Mouse (Mus musculus): Measurements from ENCODE around the gene Dus2.
A peak's percentile ranks its signal among the peaks of the same experiment; 100 is the strongest.
"Not testable (repeated sequence)": the region's sequence is repeated elsewhere in the genome, so short reads cannot be mapped to it uniquely, and the experiment has no call there.

The Dus2 gene

DNA sequence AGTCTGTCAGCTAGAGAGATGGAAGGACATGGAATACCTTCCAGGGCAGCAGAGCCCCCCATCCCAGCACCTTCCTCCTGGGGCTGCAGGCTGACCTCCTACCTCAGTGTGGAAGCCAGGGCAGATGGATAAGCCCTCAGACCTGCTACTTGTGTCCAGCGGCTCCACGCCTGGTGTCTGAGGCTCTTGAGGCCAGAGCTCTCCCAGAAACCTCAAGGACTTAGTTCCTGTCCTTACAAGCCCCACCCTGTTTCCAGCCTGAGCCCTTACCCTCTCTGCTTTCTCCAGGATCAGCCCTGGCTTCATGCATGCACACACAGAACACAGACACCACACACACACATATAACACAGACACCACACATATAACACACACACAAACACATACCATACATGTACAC is 409 bp downstream of the Dus2 start:
- no peak for DNase-seq (ENCODE audit: low spot score)

DNA sequence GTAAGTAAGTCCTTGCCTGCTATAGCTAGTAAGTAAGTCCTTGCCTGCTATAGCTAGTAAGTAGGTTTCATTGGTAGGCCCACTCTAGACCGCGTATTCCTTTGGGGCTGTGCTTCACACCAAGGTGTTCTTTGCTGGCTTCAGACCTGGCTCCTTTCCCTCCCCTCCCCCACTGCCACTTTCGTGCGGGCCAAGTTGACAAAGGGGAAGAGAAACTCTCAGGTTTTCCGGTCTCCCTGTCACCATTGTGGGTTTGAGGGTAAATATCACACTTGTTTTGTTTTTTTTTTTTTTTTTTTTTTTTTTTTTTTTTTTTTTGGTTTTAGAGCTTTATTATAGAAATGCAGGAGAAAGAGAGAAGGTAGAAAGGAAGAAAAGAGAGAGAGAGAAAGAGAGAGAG is 1.4 kb downstream of the Dus2 start:
- DNase-seq (ENCODE audit: low spot score): no peak

DNA sequence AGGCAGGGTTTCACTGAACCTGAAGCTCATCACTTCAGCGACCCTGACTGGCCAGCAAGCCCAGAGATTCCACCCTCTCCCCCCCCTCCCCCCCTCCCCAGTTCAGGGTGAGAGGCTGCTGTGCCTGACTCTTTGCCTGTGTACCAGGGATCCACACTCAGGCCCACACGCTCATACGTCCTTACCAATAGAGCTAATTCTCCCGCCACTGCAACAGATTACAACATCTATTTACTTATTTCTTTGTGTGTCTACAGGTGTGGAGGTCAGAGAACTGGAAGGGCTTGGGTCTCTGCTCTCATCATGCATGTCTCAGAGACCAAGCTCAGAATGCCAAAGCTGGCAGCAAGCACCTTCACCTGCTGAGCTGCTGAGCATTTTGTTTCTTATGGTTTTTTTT is 2.1 kb downstream of the Dus2 start:
- DNase-seq (ENCODE audit: low spot score): no peak

DNA sequence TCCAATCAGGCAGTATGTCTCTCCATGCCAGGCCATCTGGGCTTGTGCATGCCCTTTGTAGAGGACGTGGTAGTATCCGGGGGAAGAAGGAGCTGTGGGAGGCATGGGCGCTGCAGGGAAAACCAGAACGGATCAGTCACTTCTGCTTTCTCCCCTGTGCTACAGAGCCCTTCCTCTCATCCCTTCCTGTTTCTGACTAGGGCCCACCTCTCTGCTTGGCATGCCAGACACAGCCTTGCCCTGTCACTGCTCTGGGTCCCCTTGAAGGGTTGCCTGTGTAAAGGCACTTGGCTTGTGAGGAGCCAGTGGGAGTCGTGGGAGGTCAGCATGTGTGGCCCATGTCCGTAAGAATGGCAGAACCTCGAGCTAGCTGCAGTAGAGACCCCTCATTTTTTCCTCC is 5.2 kb downstream of the Dus2 start:
- DNase-seq (ENCODE audit: low spot score): no peak

DNA sequence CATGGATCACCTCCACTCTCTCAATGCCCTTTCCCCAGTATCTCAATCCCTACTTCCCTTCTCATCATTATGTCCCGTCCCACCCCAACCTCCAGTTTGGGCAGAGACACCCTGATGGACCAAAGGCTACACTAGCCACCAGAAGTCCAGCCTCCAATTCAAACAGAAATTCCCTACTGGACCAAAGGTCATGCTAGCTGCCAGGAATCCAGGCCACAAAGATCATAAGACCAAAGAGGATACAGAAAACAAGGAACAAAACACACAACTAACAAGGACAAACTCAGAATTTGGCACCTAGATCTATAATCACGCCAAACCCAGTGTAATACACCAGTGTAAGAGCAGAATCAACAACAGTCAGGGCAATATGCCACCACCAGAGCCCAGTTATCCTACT is 7.8 kb downstream of the Dus2 start:
- DNase-seq (ENCODE audit: low spot score): no peak

DNA sequence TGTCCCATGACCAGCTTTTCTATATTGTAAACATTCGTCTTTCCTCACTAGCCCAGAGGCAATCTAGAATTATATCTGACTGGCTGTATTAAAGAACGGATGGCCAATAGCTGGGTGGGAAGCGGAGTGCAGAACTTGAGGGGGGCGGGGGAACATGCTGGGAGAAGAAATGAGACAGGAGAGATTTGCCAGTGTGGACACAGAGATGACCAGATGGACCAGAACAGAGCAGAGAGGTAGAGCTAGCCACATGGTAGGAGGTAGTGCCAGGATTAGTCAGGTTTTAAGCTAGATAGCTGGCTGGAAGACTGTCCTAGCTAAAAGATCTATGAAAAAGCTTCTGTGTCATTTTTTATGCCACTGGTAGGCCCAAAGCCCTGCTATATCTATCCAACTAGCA is 10.8 kb downstream of the Dus2 start:
- no peak for DNase-seq (ENCODE audit: low spot score)

DNA sequence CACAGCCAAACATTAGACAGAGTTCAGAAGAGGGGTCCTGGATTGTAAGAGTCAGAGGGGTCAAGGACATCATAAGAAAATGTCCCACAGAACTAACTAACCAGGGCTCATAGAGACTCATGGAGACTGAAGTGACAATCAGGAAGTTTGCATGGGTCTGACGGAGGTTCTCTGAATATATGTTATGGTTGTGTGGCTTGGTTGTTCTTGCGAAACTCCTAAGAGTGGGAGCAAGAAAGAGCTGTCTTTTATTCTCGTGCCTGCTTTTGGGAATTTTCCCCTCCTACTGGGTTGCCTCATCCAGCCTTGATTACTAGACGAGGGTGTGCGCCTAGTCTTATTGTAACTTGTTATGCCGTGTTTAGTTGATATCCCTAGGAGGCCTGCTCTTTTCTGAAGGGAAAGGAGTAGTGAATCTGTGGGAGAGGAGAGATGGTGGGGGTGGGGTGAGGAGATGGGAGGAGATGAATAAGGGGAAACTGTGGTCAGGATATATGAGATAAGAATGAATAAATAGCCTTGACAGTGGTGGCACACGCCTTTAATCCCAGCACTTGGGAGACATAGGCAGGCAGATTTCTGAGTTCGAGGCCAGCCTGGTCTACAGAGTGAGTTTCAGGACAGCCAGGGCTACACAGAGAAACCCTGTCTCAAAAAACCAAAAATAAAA is 13.5 kb downstream of the Dus2 start:
- no peak for DNase-seq (ENCODE audit: low spot score)

DNA sequence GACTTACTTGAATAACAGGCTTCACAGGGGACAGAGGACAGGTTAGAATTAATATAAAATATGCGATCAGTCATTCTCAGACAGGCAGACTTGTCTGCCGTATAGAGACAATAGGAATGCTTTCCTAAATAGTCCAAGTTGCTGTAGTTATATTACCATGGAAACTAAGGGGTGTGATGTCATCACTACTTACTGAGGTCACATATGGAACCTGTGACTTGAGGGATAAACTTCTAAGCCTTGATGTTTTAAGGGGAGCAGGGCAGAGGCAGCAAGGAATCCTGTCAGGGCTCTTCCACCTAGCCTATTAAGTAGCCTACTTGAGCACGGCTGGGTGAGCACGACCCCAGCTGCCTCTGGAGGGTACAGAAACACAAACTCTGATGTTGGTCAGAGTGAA is 14.7 kb downstream of the Dus2 start, which contains the start of gene Dpep2nb:
Gene Dpep2nb, minus strand, starts transcription at position 101 of the 400 bp plus-strand sequence.
- no peak for DNase-seq (ENCODE audit: low spot score)

DNA sequence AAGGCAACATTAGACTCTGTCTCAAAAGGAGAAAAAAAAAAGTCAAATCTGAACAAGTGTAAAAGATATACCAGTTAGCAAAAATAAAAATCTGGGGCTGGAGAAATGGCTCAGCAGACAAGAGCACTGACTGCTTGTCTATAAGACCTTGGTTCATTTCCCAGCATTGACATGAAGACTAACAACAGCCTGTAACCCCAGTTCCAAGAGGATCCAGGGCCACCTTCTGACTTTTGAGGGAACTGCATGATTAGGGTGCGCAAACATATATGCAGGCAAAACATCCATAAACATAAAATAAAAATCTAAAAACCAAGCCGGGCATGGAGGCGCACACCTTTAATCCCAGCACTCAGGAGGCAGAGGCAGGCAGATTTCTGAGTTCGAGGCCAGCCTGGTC is 15.3 kb downstream of the Dus2 start:
- DNase-seq (ENCODE audit: low spot score): no peak

DNA sequence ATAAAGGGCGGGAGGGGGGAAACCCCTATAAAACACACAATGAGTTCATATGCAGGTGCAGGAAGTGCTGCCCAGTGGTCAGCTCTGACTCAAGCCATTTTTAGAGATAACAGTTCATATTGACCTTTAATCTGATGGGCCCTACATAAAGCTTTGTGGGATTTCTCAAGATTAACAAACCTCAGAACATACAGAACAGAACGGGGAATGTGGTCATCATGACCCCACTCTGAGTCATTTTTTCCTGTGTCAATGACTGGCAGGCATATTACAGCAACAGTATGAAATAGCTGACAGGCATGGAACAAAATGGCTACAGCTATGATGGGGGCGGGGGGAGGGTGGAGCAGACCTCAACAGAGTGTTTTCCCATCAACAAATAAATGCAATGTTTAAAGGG is 16.0 kb downstream of the Dus2 start:
- no peak for DNase-seq (ENCODE audit: low spot score)

DNA sequence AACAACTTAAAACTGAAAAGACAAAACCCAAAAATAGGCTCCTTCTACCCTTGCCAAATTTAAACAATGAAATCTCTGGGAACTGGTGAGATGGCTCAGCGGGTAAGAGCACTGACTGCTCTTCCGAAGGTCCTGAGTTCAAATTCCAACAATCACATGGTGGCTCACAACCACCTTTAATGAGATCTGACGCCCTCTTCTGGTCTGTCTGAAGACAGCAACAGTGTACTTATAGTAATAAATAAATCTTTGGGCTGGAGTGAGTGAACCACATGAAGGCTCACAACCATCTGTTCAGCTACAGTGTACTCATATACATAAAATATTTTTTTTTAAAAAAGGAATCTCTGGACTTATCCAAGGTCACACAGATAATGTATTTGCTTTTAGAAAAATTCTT is 16.8 kb downstream of the Dus2 start:
- DNase-seq (ENCODE audit: low spot score): not testable (repeated sequence)

DNA sequence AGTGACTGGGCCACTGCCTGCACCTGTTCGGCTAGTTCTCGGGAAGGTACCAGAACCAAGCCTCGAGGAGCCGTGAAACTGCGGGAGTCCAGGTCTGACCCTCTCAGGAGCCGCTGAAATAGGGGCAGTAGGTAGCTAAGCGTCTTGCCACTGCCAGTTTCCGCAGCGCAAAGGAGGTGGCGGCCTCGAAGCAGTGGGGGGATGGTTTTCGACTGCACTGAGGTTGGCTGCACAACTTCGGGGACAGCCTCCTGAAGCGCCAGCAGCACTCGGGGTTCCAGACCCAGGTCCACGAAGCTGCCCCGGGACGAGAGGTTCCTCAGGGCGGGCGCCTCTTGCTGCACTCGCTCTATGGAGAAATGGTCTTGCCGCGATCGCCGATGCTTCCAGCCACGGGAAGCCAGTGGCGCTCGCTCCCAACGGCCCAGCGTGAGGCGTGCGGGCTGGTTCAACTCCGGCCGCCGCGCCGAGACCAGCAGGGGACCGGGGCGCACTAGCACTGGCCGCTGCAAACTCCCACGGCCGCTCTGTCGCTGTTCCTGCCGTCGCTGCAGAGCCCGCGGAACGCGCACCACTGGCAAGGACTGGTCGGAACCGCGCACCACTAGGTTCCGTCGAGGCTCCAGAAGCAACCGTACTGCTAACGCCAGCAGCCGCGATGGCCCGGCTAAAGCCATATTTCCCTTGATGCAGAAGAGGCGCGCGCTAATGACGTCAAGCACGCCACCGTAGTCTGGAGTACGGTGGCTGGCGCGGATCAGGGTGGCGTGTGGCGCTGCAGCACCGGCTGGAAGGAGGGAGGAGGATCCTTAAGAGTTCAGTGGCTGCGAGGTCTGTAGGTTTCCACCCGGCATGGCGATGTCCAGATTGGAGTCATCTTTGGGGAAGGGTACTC is 19.9 kb downstream of the Dus2 start:
- peak; percentile 87 for DNase-seq (ENCODE audit: low spot score)

DNA sequence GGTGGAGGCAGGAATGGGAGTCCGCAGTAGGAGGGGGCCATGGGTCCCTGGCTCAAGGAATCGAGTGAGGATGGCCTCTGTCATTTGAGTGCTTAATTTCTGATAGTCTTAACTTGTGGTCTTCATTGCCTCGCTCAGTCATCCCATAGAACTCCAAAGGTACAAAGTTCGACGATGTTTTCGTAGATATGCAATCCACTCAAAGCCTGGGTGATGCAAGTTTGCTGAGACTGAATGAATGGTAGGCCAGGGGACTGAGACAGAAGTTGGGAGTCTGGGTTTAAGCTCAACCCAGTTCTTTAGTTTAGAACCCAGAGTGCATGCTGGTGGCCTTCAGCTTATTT is 20.5 kb downstream of the Dus2 start, which contains the start of gene Ddx28:
Gene Ddx28, minus strand, starts transcription at position 240 of the 344 bp plus-strand sequence.
- no peak for DNase-seq (ENCODE audit: low spot score)

DNA sequence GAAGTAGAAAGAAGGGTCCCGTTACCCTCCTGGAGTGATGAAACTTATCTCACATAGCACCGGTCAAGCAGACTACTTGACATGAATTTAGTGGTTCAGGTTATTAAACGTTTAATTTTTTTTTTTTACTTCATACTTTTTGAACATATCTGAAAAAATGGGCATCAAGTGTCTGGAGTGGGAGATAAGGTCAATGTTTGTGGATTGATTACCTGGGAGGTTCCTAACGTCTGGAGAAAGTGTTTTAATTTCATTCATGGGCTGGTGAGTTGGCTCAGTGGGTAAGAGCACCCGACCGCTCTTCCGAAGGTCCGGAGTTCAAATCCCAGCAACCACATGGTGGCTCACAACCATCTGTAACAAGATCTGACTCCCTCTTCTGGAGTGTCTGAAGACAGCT is 21.1 kb downstream of the Dus2 start:
- not testable (repeated sequence) for DNase-seq (ENCODE audit: low spot score)

DNA sequence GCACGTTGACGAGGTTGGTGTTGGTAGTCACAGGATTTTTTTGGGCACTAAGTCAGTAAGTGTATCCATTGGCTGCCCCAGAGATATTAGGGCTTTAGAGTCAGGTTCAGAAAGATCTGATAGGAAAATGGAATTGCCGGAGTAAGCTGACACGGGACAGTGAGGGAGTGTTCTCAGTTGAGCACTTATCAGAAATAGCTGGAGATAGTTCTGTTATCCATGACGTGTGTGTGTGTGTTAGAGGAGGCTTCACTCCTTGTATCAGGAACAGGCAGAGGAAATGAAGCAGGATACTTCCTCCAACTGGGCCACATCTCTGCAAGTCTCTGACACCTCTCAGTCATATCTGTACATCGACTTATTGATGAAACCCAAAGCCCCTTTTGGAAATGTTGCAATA is 25.1 kb downstream of the Dus2 start:
- DNase-seq (ENCODE audit: low spot score): no peak

DNA sequence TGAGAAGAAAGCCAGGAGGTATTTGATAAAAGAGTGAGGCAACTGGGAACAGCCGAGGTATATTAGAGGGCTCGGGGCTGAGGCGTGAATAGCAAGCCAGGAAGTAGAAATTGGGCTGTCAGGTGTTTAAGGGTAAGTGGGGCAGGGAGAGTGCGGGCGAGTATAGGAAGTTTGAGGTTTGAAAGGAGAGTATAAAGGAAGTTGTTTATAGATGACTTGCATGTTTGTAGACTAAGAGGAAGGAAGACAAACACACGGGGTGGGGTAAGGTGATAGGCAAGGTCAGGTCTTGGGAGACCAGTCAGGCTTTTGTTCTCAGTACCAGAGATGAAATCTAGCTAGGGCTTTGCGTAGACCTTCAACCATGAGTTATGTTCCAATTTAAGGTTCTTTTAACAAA is 26.0 kb downstream of the Dus2 start:
- DNase-seq (ENCODE audit: low spot score): no peak

DNA sequence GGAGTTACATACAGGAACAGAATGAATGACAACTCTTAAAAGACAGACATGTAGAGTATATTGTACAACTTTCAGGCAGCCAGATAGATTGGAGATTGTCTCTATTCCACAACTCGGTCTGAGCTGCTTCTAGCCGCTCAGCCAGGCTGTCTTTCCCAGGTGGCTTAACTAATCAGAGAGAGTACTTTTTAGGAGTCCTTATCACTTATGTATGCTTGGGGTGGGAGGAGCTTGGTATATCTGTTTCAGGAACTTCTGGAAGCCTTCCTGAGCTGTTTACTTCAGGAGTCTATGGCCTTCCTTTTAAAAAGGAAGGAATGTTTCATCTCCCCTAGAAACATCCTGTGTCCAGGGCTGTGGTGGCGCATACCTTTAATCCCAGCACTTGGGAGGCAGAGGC is 26.9 kb downstream of the Dus2 start:
- DNase-seq (ENCODE audit: low spot score): no peak

DNA sequence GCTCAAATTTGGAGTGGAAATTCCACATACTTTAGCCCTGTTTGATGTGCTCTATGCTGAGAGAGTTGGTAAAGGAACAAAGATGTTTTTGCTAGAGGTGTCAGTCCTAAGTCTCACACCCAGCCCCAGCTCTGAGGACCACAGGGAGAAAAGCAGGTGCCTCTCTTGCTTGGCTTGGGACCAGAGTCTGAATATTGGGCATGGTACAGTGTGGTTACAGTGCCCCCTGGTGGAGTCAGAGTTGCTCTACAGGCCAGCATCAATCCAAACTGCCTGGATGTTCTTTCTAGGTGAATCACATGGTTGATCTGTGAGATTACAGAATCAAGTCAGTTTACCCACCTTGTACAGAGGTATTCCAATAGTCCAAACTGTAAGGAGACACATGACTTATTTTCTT is 31.3 kb downstream of the Dus2 start:
- peak; percentile 78 for DNase-seq (ENCODE audit: low spot score)

DNA sequence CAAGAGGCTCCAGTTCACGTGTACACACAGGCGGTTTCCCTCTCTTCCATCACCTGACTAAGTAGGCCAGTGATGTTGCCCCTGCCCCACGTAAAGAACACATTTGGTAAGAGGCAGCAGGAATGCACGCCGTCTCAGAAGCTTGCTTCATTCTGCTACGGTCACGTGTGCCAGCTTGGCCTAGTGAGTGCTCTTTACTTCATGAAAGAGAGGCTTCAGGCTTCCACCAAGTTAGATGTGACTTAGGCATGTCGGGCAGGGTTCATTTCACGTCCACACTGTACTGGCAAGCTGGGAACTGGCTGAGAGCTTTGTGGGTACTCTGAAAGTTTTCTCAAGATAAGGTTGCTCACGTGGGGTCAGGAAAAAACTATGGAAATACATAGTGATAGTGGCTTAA is 47.6 kb downstream of the Dus2 start:
- no peak for DNase-seq (ENCODE audit: low spot score)

DNA sequence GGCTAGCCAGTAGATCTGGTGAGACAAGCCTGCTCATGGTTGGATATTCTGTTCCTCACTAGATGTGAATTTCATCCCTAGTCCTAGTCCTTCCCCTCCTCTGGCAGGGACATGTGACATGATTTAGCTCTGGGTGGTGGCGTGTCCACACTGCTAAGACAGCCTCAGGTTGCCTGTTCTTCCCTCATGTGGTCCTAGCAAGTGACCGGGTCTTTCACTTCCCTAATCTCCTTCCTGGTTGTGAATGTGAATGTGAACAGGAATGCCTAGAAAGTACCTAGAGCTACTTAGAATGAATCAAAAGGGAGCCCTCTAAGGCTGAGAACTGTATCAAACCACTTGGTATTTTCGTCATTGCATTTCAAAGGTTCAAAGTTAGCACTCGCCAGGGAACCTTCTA is 48.5 kb downstream of the Dus2 start:
- no peak for DNase-seq (ENCODE audit: low spot score)

DNA sequence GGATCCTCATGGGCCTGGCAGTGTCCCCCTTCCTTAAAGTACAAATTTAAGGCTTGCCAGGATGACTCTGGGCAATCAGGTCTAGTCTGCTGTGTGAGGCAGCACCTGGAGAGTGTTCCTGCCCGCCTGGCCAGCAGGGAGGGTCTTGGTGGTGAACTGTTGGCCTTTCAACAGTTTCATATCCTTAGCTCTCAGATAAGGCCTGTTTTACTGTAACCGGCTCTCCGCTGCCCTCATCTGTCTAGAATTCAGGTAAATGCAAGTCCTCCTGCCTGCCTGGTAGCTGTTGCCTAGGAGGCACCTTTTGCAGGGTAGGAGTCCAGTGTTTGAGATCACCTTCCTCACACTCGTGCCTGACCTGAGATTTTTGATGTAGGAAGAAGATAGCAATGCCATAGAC is 49.1 kb downstream of the Dus2 start:
- no peak for DNase-seq (ENCODE audit: low spot score)

DNA sequence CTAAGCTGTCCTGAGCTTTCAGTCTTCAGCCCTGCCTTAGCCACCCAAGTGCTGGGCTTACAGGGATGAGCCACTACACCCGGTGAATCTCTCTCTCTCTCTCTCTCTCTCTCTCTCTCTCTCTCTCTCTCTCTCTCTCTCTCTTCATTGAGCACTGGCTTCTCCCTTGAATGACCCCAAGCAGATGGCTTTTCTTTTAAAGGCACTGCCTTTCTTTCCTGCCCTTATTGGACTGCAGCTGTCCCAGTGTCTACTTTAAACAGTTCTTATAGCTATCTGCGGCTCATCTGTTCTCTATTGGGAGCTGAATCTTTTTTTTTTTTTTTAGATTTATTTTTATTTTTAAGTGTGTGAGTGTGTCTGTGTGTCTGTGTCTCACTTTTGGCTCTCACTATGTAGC is 51.9 kb downstream of the Dus2 start:
- no peak for DNase-seq (ENCODE audit: low spot score)

DNA sequence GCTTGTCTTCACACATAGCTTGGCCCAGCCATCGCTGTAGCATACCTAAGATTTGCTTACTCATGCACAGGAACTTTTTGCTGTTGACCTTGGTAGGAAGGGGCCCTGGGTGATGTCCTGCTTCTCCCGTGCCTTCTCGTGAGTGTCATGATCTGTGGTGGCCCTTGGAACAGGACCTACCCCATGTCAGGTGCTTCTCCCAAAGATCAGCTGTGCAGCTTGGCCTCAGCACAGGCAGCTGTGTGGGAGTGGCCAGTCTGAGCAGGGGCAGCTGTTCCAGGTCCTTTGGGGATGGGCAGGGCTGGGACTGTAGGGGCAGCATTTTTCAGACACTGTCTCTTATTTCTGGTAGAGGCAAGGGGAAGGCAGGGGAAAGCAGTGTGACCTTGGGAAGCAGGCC is 53.0 kb downstream of the Dus2 start:
- DNase-seq (ENCODE audit: low spot score): no peak
